Mouse (Mus musculus) cortical plate, adult 2 months (tissue): ENCODE data around the gene Spns2. TPM values are rescaled to one million over a fixed set of nuclear protein-coding genes. Genes with fewer than 3 reads are reported as not detected.

Source experiments
- H3K27ac ChIP-seq: fragments of 200-500 bp; 2 replicates; pipeline ENCODE4 v1.5.1; 2012; ENCODE audit warnings: low read length, control low read depth, inconsistent platforms; ENCODE audit not compliant: insufficient read depth
- H3K4me1 ChIP-seq: fragments of 200-500 bp; 2 replicates; pipeline ENCODE4 v1.6.1; 2011; ENCODE audit warnings: low read length; ENCODE audit not compliant: control insufficient read depth, insufficient read depth
- H3K4me3 ChIP-seq: fragments of 200-500 bp; 2 replicates; pipeline ENCODE4 v1.5.1; 2011; ENCODE audit warnings: mild to moderate bottlenecking, low read length, control low read depth; ENCODE audit not compliant: insufficient read depth
- CTCF ChIP-seq: fragments of 200-500 bp; IDR thresholded peaks from 2 replicates; pipeline ENCODE4 v1.5.1; 2011; ENCODE audit warnings: mild to moderate bottlenecking, control low read depth, low read length; ENCODE audit not compliant: insufficient read depth; ENCODE audit errors: extremely low read depth
- POLR2A ChIP-seq: fragments of 200-500 bp; IDR thresholded peaks from 2 replicates; pipeline ENCODE4 v1.6.1; 2011; ENCODE audit warnings: mild to moderate bottlenecking, low read length, control low read depth; ENCODE audit not compliant: insufficient read depth; ENCODE audit errors: extremely low read depth
- polyA plus RNA-seq: library from polyadenylated mRNA; depleted of rRNA; stranded (reverse); fragments of >200 nt; gene quantifications from 2 replicates; pipeline ENCODE4 v1.2.3, GENCODE M21; 2012

Gene Spns2
- polyA plus RNA-seq, 1 experiment = 45.2 TPM

DNA sequence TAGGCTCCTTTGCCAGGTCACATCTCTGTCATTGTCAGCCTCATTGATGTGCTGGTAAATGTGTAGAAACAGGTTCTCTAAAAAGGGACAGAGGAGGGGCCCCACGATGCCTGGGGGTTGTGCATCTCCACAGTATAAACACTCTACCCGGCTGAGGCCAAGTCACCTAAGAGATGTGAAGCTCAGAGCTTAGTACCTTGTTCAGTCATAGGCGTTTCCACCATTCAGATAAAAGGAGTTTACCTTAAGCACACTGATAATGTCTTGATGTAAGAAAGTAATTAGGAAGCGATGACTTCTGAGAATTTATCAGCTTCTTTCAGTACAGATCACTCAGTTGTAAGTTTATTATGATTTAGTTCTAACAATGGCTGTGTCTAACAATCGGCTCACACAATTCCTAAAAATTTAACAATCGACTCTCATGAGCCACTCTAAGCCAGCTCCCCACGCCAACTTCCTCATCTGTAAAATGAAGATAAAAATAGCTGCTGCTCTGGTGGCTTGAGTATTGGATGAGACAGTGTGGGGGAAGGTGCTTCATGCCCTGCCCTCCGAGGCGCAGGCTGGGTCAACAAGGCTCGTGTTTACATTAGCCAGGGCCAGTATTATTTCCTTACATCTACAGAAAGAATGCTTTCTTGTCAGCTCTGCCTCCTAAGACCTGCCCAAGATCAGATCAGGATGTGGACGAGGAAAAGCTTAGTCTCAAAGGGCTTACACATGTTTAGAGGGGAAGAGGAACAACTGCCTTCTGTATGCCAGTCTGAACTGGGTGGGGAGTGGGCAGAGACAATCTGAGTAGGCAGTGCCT, 22.8 kb downstream of the Spns2 start:
- TF ChIP-seq POLR2A = no peak
- TF ChIP-seq CTCF = no peak
- Histone ChIP-seq H3K4me1 (peaks cover 12% of the 10 kb centered on the region), H3K27ac (no peak overlapping the region; the same call in 1 of the 2 replicates), H3K4me3 (no peak overlapping the region)

DNA sequence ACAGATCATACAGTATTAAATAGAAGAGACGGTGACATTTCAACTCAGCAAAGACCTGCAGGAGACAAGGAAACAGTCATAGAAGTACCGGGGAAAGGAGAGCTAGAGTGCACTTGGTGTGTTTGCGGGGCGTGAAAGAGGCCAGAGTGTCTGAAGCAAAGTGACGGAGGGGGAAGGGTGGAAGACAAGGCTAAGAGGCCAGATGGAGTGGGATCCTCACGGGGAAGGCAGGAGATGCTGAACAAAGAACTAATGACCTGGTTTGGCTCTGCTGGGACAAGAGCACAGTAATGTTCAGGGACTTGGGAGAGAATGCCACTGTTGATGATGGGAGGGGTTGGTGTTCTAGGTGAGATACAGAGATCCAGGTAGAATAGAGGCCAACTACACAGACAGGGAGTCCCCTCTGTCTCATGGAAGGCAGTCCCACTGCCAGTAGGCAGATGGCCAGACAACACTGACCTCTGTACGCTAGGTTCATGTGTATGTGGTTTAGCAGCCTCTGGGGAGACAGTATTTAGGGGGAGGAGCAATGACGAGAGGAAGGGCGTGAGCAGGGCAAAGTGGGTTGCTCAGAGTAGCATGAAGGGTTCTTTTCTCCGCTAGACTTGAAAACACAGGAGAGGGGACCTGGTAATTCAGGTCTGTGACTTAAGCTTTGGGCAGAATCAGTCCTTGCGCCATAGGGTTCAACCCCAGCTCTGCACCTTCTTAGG, 23.6 kb downstream of the Spns2 start:
- no peak overlapping the region for H3K4me3 ChIP-seq
- no peak for TF ChIP-seq POLR2A
- no peak for TF ChIP-seq CTCF
- H3K4me1 ChIP-seq = peaks cover 12% of the 10 kb centered on the region
- H3K27ac ChIP-seq = no peak overlapping the region; the same call in 1 of the 2 replicates

DNA sequence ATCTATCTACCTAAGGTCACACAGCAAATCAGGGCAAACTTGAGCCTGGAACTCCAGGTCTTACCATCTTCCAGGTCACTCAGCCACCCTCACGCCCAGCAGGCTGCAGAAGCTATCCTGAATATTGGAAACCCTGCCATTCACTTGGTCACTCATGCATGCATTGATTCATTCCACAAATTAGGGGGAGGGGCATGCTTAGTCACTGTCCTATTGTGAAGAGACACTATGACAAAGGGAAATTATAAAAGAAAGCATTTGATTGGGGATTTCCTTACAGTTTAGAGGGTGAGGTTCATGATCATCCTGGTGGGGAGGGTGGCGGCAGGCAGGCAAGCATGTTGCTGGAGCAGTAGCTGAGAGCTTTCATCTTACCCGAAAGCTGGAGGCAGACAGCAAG, 24.9 kb downstream of the Spns2 start:
- Histone ChIP-seq H3K27ac (no peak overlapping the region), H3K4me3 (no peak overlapping the region), H3K4me1 (peaks cover 6% of the 10 kb centered on the region)
- TF ChIP-seq CTCF = no peak
- TF ChIP-seq POLR2A = no peak

DNA sequence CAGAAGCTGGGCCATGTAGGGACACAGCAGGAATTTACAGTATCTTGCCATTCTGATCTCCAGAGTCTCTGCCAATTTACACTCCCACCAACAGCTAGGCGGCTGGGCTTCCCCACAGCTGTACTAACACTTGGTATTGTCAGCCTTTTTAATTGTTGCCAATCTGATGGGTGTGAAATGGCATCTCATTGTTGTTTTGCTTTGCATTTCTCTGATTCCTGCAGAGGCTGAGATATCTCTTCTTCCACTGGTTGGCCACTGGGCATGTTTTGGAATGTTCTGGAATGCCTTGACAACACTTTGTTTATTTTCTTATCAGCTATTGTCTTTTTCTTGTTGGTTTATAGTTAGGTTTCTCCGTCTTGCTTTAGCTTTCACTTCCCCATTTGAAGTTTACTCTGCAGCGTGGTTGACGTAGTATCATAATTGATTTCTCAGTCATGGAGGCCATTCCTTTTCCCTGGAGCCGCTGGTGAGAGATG, 28.2 kb downstream of the Spns2 start:
- TF ChIP-seq CTCF (no peak), POLR2A (no peak)
- Histone ChIP-seq H3K4me3 (no peak overlapping the region), H3K27ac (no peak overlapping the region), H3K4me1 (no peaks in the 10 kb centered on the region)

DNA sequence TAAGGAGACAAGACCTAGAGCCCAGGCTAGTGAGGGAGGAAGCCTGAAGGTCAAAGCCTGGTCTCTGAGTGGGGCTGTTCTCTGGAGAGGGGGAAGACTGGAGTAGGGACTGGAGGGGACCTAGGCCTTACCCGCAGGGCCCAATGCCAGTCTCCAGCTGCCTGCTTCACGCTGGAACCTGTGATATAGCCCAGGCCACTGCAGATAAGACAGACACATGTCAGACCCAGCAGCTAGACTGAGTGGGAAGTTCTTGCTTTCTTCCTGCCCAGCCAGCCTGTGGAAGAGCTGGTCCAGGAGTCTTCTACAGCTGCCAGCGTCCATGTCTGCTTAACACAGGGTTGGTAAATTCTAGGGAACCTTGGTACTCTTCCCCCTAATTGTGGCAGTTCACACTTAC, 31.2 kb downstream of the Spns2 start:
- no peak overlapping the region for H3K4me3 ChIP-seq
- no peaks in the 10 kb centered on the region for H3K4me1 ChIP-seq
- TF ChIP-seq CTCF = no peak
- TF ChIP-seq POLR2A = no peak
- peak overlapping the region; percentile 57; the same call in 1 of the 2 replicates for H3K27ac ChIP-seq

DNA sequence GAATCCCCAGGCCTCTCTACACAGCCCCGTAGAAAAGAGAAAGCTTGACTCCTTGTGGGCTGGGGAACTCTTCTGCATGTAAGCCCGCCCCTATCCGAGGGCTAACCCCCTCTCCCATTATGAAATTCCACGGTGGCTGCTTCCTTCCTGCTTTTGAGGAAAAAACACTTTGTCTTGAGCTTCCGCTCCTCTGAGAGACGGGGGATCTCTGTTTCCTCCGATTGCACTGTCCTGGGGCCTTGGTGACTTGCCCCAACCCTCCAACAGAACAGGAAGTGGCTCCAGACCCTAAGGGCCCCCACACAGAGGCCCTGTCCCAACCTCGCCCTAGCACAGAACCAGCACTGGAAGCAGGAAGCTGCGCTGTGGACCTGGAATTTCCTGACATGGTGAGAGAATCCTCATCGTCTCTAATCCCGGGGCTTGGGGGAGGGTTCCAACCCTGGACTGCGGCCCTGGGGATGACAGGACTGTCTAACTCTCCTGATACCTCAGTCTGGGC, 31.7 kb downstream of the Spns2 start:
- Histone ChIP-seq H3K4me3 (no peak overlapping the region), H3K27ac (peak overlapping the region; percentile 57), H3K4me1 (no peaks in the 10 kb centered on the region)
- no peak for TF ChIP-seq POLR2A
- TF ChIP-seq CTCF = no peak

DNA sequence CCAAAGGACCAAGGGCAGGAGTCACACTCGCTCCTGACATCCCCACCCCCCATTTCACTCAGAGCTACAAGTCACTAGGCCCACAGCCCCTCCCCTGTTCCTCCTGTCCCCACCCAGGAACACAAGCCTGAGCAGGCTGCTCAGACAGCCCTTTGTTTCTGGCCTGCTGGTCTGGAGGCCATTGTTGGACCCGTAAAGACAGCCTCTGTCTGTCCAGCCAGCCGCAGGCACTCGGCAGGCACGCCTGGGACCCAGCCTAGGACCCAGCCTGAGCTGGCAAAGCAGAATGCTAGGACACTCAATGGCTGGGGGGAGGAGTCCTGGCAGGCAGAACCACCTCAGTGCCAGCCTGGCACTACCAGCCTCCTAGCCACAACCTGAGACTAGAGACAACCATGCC, 34.0 kb downstream of the Spns2 start:
- H3K4me1 ChIP-seq = no peaks in the 10 kb centered on the region
- H3K4me3 ChIP-seq = no peak overlapping the region
- H3K27ac ChIP-seq = peak overlapping the region; percentile 85
- TF ChIP-seq CTCF = no peak
- TF ChIP-seq POLR2A = no peak

DNA sequence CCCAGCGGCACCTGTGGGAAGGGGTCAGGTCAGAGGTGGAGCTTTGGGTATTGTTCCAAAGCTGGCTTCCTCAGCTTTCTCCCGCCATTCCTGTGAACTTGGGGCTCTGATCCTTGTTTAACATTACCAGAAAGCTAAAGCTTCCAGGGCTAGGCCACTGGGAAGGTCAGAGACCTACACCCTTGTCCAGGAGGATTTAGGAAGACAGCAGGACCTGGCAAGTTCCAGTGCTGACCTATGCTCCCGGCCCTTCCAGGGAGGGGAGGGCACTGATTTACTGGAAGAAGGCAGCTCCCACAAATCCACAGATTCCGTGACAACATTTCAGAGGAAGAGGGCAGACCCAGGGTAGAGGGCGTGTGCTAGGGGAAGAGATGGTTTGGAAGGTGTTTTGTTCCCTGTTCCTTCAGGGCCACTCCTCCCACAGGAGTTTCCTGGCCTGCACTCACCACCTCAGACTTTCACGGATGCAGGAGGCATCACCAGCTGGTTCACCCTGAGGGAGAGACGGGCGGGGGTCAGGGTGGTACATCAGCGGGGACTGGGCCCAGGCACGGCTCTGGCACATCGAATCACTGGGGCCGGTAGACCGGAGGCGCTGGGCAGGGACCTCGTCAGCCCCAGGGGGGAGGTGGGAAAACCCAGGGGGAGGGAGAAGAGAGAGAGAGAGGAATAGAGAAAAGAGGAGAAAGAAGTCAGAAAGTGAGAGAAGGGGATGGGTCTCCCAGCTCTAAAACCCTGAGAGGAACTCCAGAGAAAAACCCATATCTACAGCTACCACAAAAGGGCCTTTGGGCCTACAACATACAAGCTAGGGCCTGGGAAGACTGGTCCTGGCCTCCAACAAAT, 36.4 kb downstream of the Spns2 start:
- no peak overlapping the region for H3K4me3 ChIP-seq
- no peak overlapping the region for H3K27ac ChIP-seq
- H3K4me1 ChIP-seq = no peaks in the 10 kb centered on the region
- TF ChIP-seq POLR2A (no peak), CTCF (no peak)

DNA sequence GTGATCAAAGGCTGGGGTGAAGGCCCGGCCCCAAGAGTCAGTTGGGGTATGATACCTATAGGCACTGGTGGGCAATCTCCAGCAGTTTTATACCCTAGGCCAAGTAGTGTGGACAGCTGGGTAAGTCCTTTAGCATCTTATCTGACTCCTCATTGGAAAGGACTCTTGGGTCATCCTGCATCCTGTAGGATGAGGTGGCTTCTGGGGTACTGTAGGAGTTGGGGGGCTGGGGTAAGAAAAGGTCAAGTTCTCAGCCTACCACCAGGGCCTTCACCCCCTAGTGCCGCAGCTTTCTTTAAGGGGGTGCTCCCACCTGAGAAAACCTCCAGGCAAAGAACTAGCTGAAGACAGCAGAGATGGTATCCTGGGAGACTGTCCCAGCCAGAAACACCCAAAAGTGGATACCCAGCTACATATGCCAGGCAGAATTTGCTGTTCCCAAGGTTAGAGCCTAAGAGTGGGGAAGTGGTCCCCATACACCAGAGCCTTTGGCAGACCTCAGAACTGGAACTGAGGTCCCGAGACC, 37.5 kb downstream of the Spns2 start:
- Histone ChIP-seq H3K4me1 (no peaks in the 10 kb centered on the region), H3K4me3 (no peak overlapping the region), H3K27ac (no peak overlapping the region)
- TF ChIP-seq POLR2A (no peak), CTCF (no peak)
